In genomic region chr9:58266571-58267011, GRCm38 (mm10) we compare ENCODE assay signal across 9 mouse cellular contexts. TPM values are rescaled to one million over a fixed set of nuclear protein-coding genes. Genes with fewer than 3 reads are reported as not detected.
DNase-seq lines count a peak whose midpoint lies in the region; ATAC-seq and TF ChIP-seq lines count a peak whose summit lies in the region.
"Had no signal": no experiment of that assay in that cellular context is flagged by ENCODE, and none has a peak within 500 bp of the region (broad histone marks: within the 10 kb centered on the region; RNA-seq: fewer than 3 reads in every experiment).

No protein-coding gene starts in this region.

- peak; percentile 48 for DNase-seq in liver
- DNase-seq in liver, embryonic 11.5 days (ENCODE audit: low spot score), result no peak
- peak; percentile 50 for DNase-seq in MEL (ENCODE audit: low read depth, low spot score)
- no peak for DNase-seq in testis, postnatal 10 days (ENCODE audit: low spot score)
- no peak for DNase-seq in gastrocnemius, adult 18-20 months (ENCODE audit: low spot score)
- DNase-seq in retina, embryonic 14.5 days (ENCODE audit: low spot score), result no peak
- DNase-seq: retina, postnatal 1 day had no signal

- no peaks in the 10 kb centered on the region for H3K27me3 ChIP-seq in liver, embryonic 11.5 days (replicated peaks; ENCODE audit: control insufficient read depth, insufficient read depth, low read length)
- H3K27me3 ChIP-seq in MEL (ENCODE audit: control insufficient read depth in 1 of 2, insufficient read depth in 2 of 2, low read length in 2 of 2), result no peaks in the 10 kb centered on the region
- no peaks in the 10 kb centered on the region for H3K27me3 ChIP-seq in heart, embryonic 16.5 days (ENCODE audit: control insufficient read depth, insufficient read depth, low read length)

- no peaks in the 10 kb centered on the region for H3K79me2 ChIP-seq in MEL (ENCODE audit: control insufficient read depth, insufficient read depth, low read length, poor library complexity)

- H3K36me3 ChIP-seq in liver, embryonic 11.5 days (ENCODE audit: control insufficient read depth, insufficient read depth, low read length), result no peaks in the 10 kb centered on the region
- peaks cover 0 to 9% of the 10 kb centered on the region in 2 experiments; a peak in 2 of 4 replicates for H3K36me3 ChIP-seq in MEL (ENCODE audit: control insufficient read depth in 1 of 2, insufficient read depth in 2 of 2, low read length in 2 of 2)
- peaks cover 11% of the 10 kb centered on the region for H3K36me3 ChIP-seq in heart, embryonic 16.5 days (ENCODE audit: control insufficient read depth, insufficient read depth)

- no peak for TF ChIP-seq CTCF in MEL (IDR thresholded peaks at IDR 0.05 in 2 of 3, conservative IDR thresholded peaks at IDR 0.05 in 1 of 3; ENCODE audit: control insufficient read depth in 1 of 3, insufficient read depth in 1 of 3, low read depth in 2 of 3, low read length in 3 of 3, poor library complexity in 1 of 3, severe bottlenecking in 1 of 3)

- 10% methylated on average over 4 of the region's 4 CpGs for WGBS in liver, embryonic 11.5 days
- 15% methylated on average over 4 of the region's 4 CpGs for WGBS in heart, embryonic 16.5 days

- no peaks in the 10 kb centered on the region for H3K9me3 ChIP-seq in liver, embryonic 11.5 days (ENCODE audit: control insufficient read depth, low read length)
- no peaks in the 10 kb centered on the region for H3K9me3 ChIP-seq in MEL (replicated peaks; ENCODE audit: insufficient read depth, low read length)
- H3K9me3 ChIP-seq in heart, embryonic 16.5 days (replicated peaks; ENCODE audit: control insufficient read depth, low read length), result no peaks in the 10 kb centered on the region

- H3K4me2 ChIP-seq in liver, embryonic 11.5 days, result no peak overlapping the region
- H3K4me2 ChIP-seq in heart, embryonic 16.5 days (ENCODE audit: low read depth, low read length), result no peak overlapping the region

- H3K9ac ChIP-seq in liver, embryonic 11.5 days (ENCODE audit: low read depth, low read length), result no peak overlapping the region
- peak overlapping the region; percentile 4 for H3K9ac ChIP-seq in MEL (ENCODE audit: control insufficient read depth, low read depth, low read length, poor library complexity, severe bottlenecking)
- H3K9ac ChIP-seq in heart, embryonic 16.5 days (ENCODE audit: low read length), result no peak overlapping the region

- TF ChIP-seq RAD21 in MEL (IDR thresholded peaks at IDR 0.05; ENCODE audit: low read depth, low read length), result no peak

- H3K4me1 ChIP-seq in liver, embryonic 11.5 days (replicated peaks; ENCODE audit: control insufficient read depth, insufficient read depth, low read length), result peaks cover 14% of the 10 kb centered on the region
- H3K4me1 ChIP-seq in MEL (ENCODE audit: control insufficient read depth in 1 of 2, insufficient read depth in 2 of 2, low read length in 2 of 2), result peaks cover 20 to 21% of the 10 kb centered on the region in 2 experiments
- H3K4me1 ChIP-seq in heart, embryonic 16.5 days (ENCODE audit: control insufficient read depth, insufficient read depth, low read length), result peaks cover 9% of the 10 kb centered on the region

- TF ChIP-seq POLR2A in MEL (IDR thresholded peaks at IDR 0.05; ENCODE audit: control insufficient read depth in 1 of 2, insufficient read depth in 1 of 2, low read depth in 1 of 2, low read length in 2 of 2, poor library complexity in 1 of 2), result no peak

- H3K27ac ChIP-seq in liver, embryonic 11.5 days (ENCODE audit: low read depth, low read length), result no peak overlapping the region; the same call in 1 of the 2 replicates
- H3K27ac ChIP-seq in MEL (ENCODE audit: control insufficient read depth, low read depth, low read length), result peak overlapping the region; percentile 0; the same call in 1 of the 2 replicates
- peak overlapping the region; percentile 70 for H3K27ac ChIP-seq in heart, embryonic 16.5 days (ENCODE audit: low read length)

- no peak for ATAC-seq in liver, embryonic 11.5 days (replicated peaks; ENCODE audit: low FRiP score)
- no peak for ATAC-seq in heart, embryonic 16.5 days (replicated peaks; ENCODE audit: extremely low read depth, insufficient read depth, low FRiP score)
- ATAC-seq in megakaryocyte, adult 5-6 weeks (ENCODE audit: poor library complexity, severe bottlenecking), result peak; percentile 74

- peak in 1 of 2 experiments; percentile 31; a peak in 1 of 4 replicates for TF ChIP-seq EP300 in MEL (IDR thresholded peaks at IDR 0.05; ENCODE audit: low read depth in 1 of 2, low read length in 2 of 2)

- H3K4me3 ChIP-seq in liver, embryonic 11.5 days (ENCODE audit: low read depth, low read length), result no peak overlapping the region
- peak overlapping the region in 1 of 2 experiments; percentile 26; a peak in 1 of 4 replicates for H3K4me3 ChIP-seq in MEL (ENCODE audit: control insufficient read depth in 1 of 2, insufficient read depth in 1 of 2, low read depth in 2 of 2, low read length in 2 of 2)
- no peak overlapping the region for H3K4me3 ChIP-seq in heart, embryonic 16.5 days (ENCODE audit: low read length)

TF ChIP-seq in MEL, 35 proteins besides CTCF, POLR2A, EP300 and RAD21:
- no peak for TF ChIP-seq TBP (IDR thresholded peaks at IDR 0.05; ENCODE audit: low read depth, low read length)
- TF ChIP-seq ELF1 (IDR thresholded peaks at IDR 0.05; ENCODE audit: low read depth, low read length), result 0 out of 2 replicates have a peak, but pooled peaks have one; percentile 13
- TF ChIP-seq ZKSCAN1 (IDR thresholded peaks at IDR 0.05; ENCODE audit: low read depth, low read length), result no peak
- TF ChIP-seq USF1 (IDR thresholded peaks at IDR 0.05; ENCODE audit: low read depth, low read length), result no peak
- peak; percentile 26; the same call in 1 of the 2 replicates for TF ChIP-seq SIN3A (IDR thresholded peaks at IDR 0.05; ENCODE audit: low read length)

RNA-seq across cellular contexts. Expression of gene Stoml1, which starts 13.6 kb away (rescaled TPM):
- polyA plus RNA-seq in liver, embryonic 11.5 days (2014; fragmentation: Nextera tagmentation; extraction: Ambion mirVana), result 9.7 and 12.9 TPM in 2 replicates
- total RNA-seq in MEL (2012; rRNA removed), result 5.9 and 6.4 TPM in 2 replicates
- 1 to 10 TPM in 1 of 2 experiments, not detected in 1; 8.7 TPM for polyA plus RNA-seq in MEL (2012; ENCODE audit: insufficient read depth in 1 of 2, insufficient read length in 2 of 2, low read depth in 1 of 2, low replicate concordance in 2 of 2, missing spikeins in 1 of 2)
- 28.2 and 28.3 TPM in 2 replicates for polyA plus RNA-seq in heart, embryonic 16.5 days (2015; fragmentation: Nextera tagmentation; extraction: Ambion mirVana)
- 5.8 and 6.1 TPM in 2 replicates for total RNA-seq in megakaryocyte, adult 5-6 weeks (2015)
- 9.4 and 11.9 TPM in 2 replicates for total RNA-seq in megakaryocyte, adult 5-6 weeks (2017)
- total RNA-seq in gastrocnemius, adult 18-20 months (2021), result 1 to 10 TPM; 6.8 to 7.3 TPM

RNA-seq across cellular contexts. Expression of gene Pml, which starts 17.0 kb away (rescaled TPM):
- 28.3 and 33.2 TPM in 2 replicates for polyA plus RNA-seq in liver, embryonic 11.5 days (2014; fragmentation: Nextera tagmentation; extraction: Ambion mirVana)
- total RNA-seq in MEL (2012; rRNA removed), result 19.3 and 25.2 TPM in 2 replicates
- polyA plus RNA-seq in MEL (2012; ENCODE audit: insufficient read depth in 1 of 2, insufficient read length in 2 of 2, low read depth in 1 of 2, low replicate concordance in 2 of 2, missing spikeins in 1 of 2), result 10 to 100 TPM in 1 of 2 experiments, not detected in 1; 56.6 TPM
- polyA plus RNA-seq in heart, embryonic 16.5 days (2015; fragmentation: Nextera tagmentation; extraction: Ambion mirVana), result 11.7 and 13.8 TPM in 2 replicates
- 37.7 and 41.3 TPM in 2 replicates for total RNA-seq in megakaryocyte, adult 5-6 weeks (2015)
- total RNA-seq in megakaryocyte, adult 5-6 weeks (2017), result 15.5 and 17.4 TPM in 2 replicates
- 1 to 10 TPM; 3.2 to 4.7 TPM for total RNA-seq in gastrocnemius, adult 18-20 months (2021)

RNA-seq across cellular contexts. Expression of gene Loxl1, which starts 46.4 kb away (rescaled TPM):
- polyA plus RNA-seq in liver, embryonic 11.5 days (2014; fragmentation: Nextera tagmentation; extraction: Ambion mirVana), result 9.6 and 11.0 TPM in 2 replicates
- total RNA-seq in MEL (2012; rRNA removed), result not detected in 2 replicates
- not detected for polyA plus RNA-seq in MEL (2012; ENCODE audit: insufficient read depth in 1 of 2, insufficient read length in 2 of 2, low read depth in 1 of 2, low replicate concordance in 2 of 2, missing spikeins in 1 of 2)
- 47.0 and 48.6 TPM in 2 replicates for polyA plus RNA-seq in heart, embryonic 16.5 days (2015; fragmentation: Nextera tagmentation; extraction: Ambion mirVana)
- 0.05 and 0.11 TPM in 2 replicates for total RNA-seq in megakaryocyte, adult 5-6 weeks (2015)
- not detected in 2 replicates for total RNA-seq in megakaryocyte, adult 5-6 weeks (2017)
- 10 to 100 TPM; 12.3 to 14.1 TPM for total RNA-seq in gastrocnemius, adult 18-20 months (2021)

Comparison
In these comparisons a context has a peak if more than half of its experiments do, and no peak if none do; other contexts are left out.
1. DNase-seq: peak in liver (single experiment) and MEL (single experiment); none in liver, embryonic 11.5 days (single experiment), testis, postnatal 10 days (single experiment), gastrocnemius, adult 18-20 months (single experiment) and retina, embryonic 14.5 days (single experiment).
2. RNA of gene Loxl1, which starts 46.4 kb away (total RNA-seq): 12.3 to 14.1 TPM in gastrocnemius, adult 18-20 months; 0.05 to 0.11 TPM in megakaryocyte, adult 5-6 weeks and not detected in MEL; every median in the first group is over 10 times any median in the second.